Mouse (Mus musculus) limb, embryonic 15.5 days (tissue): Measurements from ENCODE around the gene Stoml1. TPM values are rescaled to one million over a fixed set of nuclear protein-coding genes. Genes with fewer than 3 reads are reported as not detected.

Source experiments
- ATAC-seq: fragments of 200-750 bp; cut with Nextera tagmentation; 2 replicates; pipeline ENCODE4 v1.8.0; 2017; ENCODE audit warnings: low read depth, moderate TSS enrichment; ENCODE audit not compliant: insufficient number of reproducible peaks, low FRiP score, low TSS enrichment
- H3K27ac ChIP-seq: fragments of 300-500 bp; sonication (generic); 2 replicates; pipeline ENCODE4 v1.5.1; 2015; ENCODE audit warnings: moderate library complexity, mild to moderate bottlenecking, inconsistent platforms
- H3K27me3 ChIP-seq: fragments of 300-500 bp; sonication (generic); 2 replicates; pipeline ENCODE4 v1.6.1; 2015; ENCODE audit warnings: inconsistent platforms
- H3K36me3 ChIP-seq: fragments of 300-500 bp; sonication (generic); 2 replicates; pipeline ENCODE4 v1.6.1; 2015; ENCODE audit warnings: inconsistent platforms
- H3K4me1 ChIP-seq: fragments of 300-500 bp; sonication (generic); 2 replicates; pipeline ENCODE4 v1.6.1; 2015; ENCODE audit warnings: inconsistent platforms
- H3K4me2 ChIP-seq: fragments of 300-500 bp; sonication (generic); 2 replicates; pipeline ENCODE4 v1.6.1; 2015; ENCODE audit warnings: mild to moderate bottlenecking, inconsistent platforms
- H3K4me3 ChIP-seq: fragments of 300-500 bp; sonication (generic); 2 replicates; pipeline ENCODE4 v1.5.1; 2015; ENCODE audit warnings: mild to moderate bottlenecking, inconsistent platforms
- H3K9ac ChIP-seq: fragments of 300-500 bp; sonication (generic); 2 replicates; pipeline ENCODE4 v1.6.1; 2015; ENCODE audit warnings: inconsistent platforms
- H3K9me3 ChIP-seq: fragments of 300-500 bp; sonication (generic); 2 replicates; pipeline ENCODE4 v1.6.1; 2016; ENCODE audit warnings: inconsistent platforms
- WGBS: fragments of 180-500 bp; shearing (Covaris S2); methylation state at CpG from one replicate; pipeline ENCODE4 v1.1.7; 2015; 5-methylcytosine and 5-hydroxymethylcytosine counted together
- polyA plus RNA-seq: library from polyadenylated mRNA; unstranded; fragments of >200 nt; fragmentation: Nextera tagmentation; extraction: Ambion mirVana; gene quantifications from 2 replicates; pipeline ENCODE4 v1.2.1, GENCODE M21; 2015

The Stoml1 gene
- polyA plus RNA-seq, 1 experiment from 2014 or later: 35.5 TPM

DNA sequence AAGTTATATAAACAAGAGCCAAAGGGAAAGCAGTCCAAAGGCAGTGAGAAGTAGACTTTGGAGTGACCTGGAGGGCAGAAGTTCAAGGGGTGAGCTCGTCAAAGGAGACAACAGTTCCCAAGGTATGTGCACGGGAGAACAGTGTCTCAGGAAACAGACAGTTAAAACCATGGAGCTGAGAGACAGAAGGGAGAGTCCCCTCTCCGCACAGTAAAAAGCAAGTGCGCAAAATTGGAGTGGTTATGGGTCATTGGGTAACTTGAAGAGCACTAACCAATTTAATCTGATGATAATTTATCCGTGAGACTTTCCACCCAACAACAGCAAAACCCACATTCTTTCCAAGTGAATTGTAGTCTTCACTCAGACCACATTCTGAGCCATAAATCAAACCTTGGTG, 23.4 kb downstream of the Stoml1 start:
- WGBS: 68% methylated on average over 5 of the region's 5 CpGs
- peaks cover 23% of the 10 kb centered on the region for H3K4me1 ChIP-seq
- no peak overlapping the region for H3K9ac ChIP-seq
- no peak for ATAC-seq
- no peak overlapping the region for H3K4me2 ChIP-seq
- H3K36me3 ChIP-seq: no peaks in the 10 kb centered on the region
- no peaks in the 10 kb centered on the region for H3K27me3 ChIP-seq
- no peaks in the 10 kb centered on the region for H3K9me3 ChIP-seq
- H3K4me3 ChIP-seq: no peak overlapping the region
- no peak overlapping the region for H3K27ac ChIP-seq

DNA sequence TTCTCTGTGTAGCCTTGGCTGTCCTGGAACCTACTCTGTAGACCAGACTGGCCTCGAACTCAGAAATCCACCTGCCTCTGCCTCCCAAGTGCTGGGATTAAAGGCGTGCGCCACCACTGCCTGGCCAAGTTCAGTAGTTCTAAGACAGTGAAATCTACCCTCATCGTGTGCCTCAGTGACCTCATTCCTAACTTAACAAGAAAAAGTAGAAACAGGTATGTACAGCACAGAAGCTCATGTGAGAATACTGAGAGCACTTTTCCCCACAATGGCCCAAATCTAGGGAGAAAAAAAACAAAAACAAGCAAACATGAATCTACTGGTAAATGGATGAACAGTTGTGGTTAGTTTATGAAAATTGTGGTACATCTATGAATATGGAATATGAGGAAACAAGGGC, 25.3 kb downstream of the Stoml1 start:
- H3K4me1 ChIP-seq: peaks cover 29% of the 10 kb centered on the region
- no peak for ATAC-seq
- WGBS: 88% methylated on average over 4 of the region's 4 CpGs
- H3K27me3 ChIP-seq: no peaks in the 10 kb centered on the region
- H3K4me3 ChIP-seq: no peak overlapping the region
- no peak overlapping the region for H3K4me2 ChIP-seq
- no peaks in the 10 kb centered on the region for H3K36me3 ChIP-seq
- H3K9ac ChIP-seq: no peak overlapping the region
- no peaks in the 10 kb centered on the region for H3K9me3 ChIP-seq
- H3K27ac ChIP-seq: no peak overlapping the region

DNA sequence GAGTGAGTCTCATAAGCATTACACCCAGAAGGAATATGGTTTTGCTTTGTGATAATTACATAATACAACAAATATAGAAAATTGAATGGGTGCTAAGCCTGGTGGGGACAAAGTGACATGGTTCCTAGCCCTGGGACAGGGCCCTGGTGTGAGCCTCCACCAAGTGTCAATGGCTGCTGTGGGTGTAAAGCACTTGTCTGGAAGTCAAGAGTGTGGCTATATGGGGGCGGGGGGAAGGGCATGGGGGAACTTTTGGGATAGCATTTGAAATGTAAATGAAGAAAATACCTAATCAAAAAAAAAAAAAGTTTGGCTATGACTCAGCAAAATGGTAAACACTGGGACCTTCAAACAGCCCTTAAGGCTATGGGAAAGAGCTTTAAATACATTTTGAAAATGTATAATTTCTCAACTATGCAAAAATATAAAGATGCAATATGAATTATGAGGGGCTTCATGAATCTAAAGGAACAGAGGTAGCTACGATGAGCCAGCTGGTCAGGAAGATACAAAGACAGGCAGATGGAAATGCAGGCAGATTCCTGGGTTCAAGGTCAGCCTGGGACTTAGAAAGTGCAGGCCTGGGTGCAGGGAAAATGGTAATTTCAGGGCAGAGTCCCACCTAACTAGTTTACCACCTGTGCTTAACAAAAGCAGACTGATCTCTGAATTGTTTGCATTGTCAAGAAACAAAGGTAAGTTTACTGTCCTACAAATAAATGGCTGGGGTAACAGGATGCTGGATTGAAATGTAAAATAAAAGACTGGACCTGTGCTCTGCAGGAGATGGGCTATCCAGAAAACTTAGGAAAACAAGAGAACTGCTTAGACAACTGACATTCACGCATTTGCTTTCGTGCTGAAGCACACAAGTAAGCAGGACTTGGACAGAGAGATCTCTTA, 26.1 kb downstream of the Stoml1 start:
- 58% methylated on average over 4 of the region's 4 CpGs for WGBS
- Histone ChIP-seq H3K4me2 (no peak overlapping the region), H3K4me3 (no peak overlapping the region), H3K27me3 (no peaks in the 10 kb centered on the region), H3K9ac (no peak overlapping the region), H3K9me3 (no peaks in the 10 kb centered on the region), H3K36me3 (no peaks in the 10 kb centered on the region), H3K27ac (no peak overlapping the region), H3K4me1 (peaks cover 31% of the 10 kb centered on the region)
- no peak for ATAC-seq

DNA sequence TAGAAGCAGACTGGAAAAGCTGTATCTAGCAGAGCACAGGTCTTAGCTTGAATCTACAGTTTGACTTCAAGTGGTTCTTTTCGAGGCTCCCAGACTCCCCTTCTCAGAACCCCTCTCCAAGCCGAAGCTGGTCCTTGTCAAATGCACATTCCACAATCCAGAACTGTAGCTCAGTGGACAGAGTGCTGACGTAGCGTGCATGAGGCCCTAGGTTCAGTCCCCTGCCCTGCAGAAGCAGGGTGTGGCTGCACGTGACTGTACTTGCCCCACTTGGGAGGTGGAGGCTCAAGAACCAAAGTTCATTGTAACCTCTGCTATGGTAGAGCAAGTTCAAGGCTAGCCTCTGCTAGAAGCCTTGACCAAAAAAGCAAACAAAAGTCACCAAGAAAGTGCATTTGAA, 26.8 kb downstream of the Stoml1 start:
- H3K4me2 ChIP-seq: no peak overlapping the region
- ATAC-seq: no peak
- H3K9ac ChIP-seq: no peak overlapping the region
- peaks cover 25% of the 10 kb centered on the region for H3K4me1 ChIP-seq
- no peaks in the 10 kb centered on the region for H3K27me3 ChIP-seq
- no peak overlapping the region for H3K27ac ChIP-seq
- H3K36me3 ChIP-seq: no peaks in the 10 kb centered on the region
- no peak overlapping the region for H3K4me3 ChIP-seq
- WGBS: 64% methylated on average over 5 of the region's 5 CpGs
- no peaks in the 10 kb centered on the region for H3K9me3 ChIP-seq

DNA sequence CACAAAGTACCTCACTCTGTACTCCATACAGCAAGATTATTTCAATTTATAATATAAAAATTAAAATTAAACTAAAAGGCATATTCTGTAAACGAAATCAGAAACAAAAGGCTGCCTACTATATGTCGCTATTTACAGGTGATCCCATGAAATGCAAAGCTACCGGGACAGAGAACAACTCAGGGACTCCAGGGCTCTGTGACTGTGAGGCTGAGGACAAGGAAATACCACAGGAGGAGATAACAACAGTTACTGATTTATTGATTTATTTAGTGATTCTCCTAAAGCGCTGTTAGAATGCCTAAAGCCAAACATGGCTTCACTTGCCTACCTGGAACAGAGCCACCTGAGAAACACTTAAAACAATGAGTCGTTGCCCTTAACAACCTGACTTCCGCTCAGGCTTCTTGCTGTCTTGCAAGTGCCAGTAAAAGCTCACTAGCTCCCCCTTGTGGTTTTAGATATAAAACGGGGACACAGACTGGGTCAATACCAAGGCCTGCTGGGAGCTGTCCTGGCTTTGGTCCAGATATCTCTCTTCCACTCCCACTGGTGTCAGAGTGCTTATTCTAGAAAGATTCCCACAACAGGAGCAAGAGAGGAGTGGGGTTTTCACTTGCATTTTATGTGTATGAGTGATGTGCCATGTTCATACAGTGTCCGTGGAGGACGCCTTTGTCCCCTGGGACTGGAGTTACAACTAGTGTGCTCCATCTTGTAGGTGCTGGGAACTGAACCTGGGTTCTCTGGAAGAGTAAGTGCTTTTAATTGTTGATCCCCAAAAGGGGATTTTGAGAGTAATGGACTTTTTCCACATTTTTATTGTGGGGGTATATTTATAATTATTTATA, 27.5 kb downstream of the Stoml1 start:
- no peaks in the 10 kb centered on the region for H3K36me3 ChIP-seq
- H3K4me3 ChIP-seq: no peak overlapping the region
- no peaks in the 10 kb centered on the region for H3K9me3 ChIP-seq
- H3K4me1 ChIP-seq: peaks cover 23% of the 10 kb centered on the region
- 34% methylated on average over 9 of the region's 9 CpGs for WGBS
- no peak for ATAC-seq
- no peaks in the 10 kb centered on the region for H3K27me3 ChIP-seq
- H3K9ac ChIP-seq: no peak overlapping the region
- no peak overlapping the region for H3K27ac ChIP-seq
- no peak overlapping the region for H3K4me2 ChIP-seq

DNA sequence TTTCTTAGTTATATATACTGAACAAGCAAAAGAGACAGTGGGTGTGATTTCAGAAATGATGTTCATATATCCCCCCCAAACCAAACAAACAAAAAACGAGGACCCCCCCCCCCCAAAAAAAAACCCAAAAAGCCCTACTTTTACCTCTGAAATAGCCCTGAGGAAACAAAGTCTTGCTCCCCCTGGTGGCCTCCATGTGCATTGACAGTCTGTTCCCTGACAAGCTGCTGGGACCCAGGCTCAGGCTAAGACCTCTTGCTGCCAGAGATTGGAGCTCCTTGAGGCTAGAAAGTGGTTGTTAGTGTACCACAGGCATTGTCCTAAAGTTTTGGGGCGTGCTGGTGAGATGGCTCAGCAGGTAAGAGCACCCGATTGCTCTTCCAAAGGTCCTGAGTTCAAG, 28.6 kb downstream of the Stoml1 start:
- Histone ChIP-seq H3K27ac (no peak overlapping the region), H3K4me3 (no peak overlapping the region), H3K36me3 (no peaks in the 10 kb centered on the region), H3K9me3 (no peaks in the 10 kb centered on the region), H3K9ac (no peak overlapping the region), H3K4me1 (peaks cover 18% of the 10 kb centered on the region), H3K4me2 (no peak overlapping the region), H3K27me3 (no peaks in the 10 kb centered on the region)
- no peak for ATAC-seq
- 59% methylated on average over 3 of the region's 3 CpGs for WGBS

DNA sequence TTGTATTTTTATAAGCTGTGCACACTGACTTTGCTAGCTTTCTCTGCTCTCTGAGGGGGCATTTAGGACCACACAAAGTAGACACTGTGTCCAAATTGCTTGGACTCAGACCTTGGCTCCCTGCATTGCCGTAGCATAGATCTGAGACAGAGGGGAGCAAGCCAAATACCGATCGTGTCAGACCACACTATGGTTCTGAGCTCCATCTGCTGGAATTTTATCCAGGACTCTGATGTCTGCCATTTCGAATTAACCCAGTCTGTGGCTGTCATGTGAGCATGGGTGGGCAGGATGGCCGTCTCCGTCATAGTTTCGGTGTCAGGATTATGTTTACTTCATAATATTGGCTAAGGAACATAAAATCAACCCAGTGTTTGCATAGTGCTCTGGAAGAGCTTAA, 30.5 kb downstream of the Stoml1 start:
- Histone ChIP-seq H3K4me2 (no peak overlapping the region), H3K9me3 (no peaks in the 10 kb centered on the region), H3K36me3 (peaks cover 3% of the 10 kb centered on the region; the same call in 1 of the 2 replicates), H3K4me3 (no peak overlapping the region), H3K9ac (no peak overlapping the region), H3K27ac (peak overlapping the region; percentile 51), H3K27me3 (no peaks in the 10 kb centered on the region), H3K4me1 (peaks cover 18% of the 10 kb centered on the region)
- ATAC-seq: no peak
- WGBS: 52% methylated on average over 7 of the region's 7 CpGs

DNA sequence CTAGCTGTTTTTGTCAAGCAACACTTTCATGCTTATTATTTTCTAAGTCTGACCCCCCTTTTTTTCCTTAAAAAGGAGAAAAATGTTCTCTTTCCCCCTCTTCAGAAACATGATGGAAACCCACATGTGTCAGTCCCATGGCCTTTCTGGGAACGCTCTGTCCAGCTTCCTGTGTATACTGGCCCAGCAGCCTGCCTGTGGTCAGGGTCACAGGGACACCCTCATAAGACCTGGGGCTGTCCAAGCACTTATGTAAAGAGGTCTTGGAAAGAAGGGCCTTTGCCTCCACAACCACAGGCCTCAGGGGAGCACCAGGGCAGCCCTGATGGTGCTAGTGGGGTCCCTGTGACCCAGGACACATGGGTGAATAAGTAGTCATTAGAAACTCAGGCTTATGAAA, 36.1 kb downstream of the Stoml1 start:
- no peaks in the 10 kb centered on the region for H3K27me3 ChIP-seq
- 0 out of 2 replicates have a peak, but pooled peaks cover 4% of the 10 kb centered on the region for H3K4me1 ChIP-seq
- no peak overlapping the region for H3K9ac ChIP-seq
- WGBS: 88% methylated on average over 1 of the region's 1 CpGs
- H3K27ac ChIP-seq: no peak overlapping the region
- no peaks in the 10 kb centered on the region for H3K9me3 ChIP-seq
- peaks cover 37% of the 10 kb centered on the region for H3K36me3 ChIP-seq
- H3K4me2 ChIP-seq: no peak overlapping the region
- no peak for ATAC-seq
- no peak overlapping the region for H3K4me3 ChIP-seq

DNA sequence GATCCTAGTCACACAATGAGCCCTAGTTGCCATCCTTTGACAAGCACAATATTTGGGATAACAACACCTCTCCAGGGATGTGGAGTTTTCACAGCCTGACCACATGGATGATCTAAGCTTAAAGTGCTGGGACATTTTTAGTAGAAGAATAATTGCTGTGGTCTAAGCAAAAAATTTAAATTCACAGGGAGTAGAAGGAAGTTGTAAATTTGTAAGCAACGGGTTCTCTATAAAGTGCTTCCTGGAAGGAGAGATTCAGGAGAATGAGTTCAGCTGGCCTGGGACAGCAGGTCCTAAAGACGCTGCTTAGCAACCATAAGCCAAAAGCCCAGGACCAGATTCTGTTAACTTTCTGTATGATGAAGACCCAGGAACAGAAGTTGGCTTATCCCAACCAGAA, 36.9 kb downstream of the Stoml1 start:
- Histone ChIP-seq H3K36me3 (peaks cover 44% of the 10 kb centered on the region), H3K4me2 (no peak overlapping the region), H3K27me3 (no peaks in the 10 kb centered on the region), H3K4me3 (no peak overlapping the region), H3K9ac (no peak overlapping the region), H3K27ac (no peak overlapping the region), H3K4me1 (0 out of 2 replicates have a peak, but pooled peaks cover 3% of the 10 kb centered on the region), H3K9me3 (no peaks in the 10 kb centered on the region)
- WGBS: 46% methylated on average over 2 of the region's 2 CpGs
- ATAC-seq: no peak

DNA sequence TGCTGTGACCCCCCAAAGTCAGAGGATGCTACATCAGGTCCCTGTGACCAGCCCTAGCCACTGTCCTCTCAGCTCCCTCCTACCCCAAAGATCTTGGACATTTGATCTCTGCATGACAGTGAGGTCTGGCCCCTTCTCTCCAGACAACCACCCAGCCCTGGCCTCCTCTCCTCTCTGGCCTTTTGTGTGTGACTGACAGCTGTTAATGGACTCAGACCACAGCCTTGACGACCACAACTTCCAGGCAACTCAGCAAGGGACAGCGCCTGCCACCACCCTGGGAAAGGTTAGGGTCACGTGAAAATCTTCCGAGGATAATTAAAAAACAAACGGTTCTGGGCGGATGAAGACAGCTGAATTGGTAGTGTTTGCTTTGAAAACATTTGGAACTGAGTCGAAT, 41.6 kb downstream of the Stoml1 start:
- Histone ChIP-seq H3K4me3 (no peak overlapping the region), H3K4me2 (no peak overlapping the region), H3K9ac (no peak overlapping the region), H3K27ac (no peak overlapping the region), H3K9me3 (no peaks in the 10 kb centered on the region), H3K27me3 (no peaks in the 10 kb centered on the region), H3K4me1 (peaks cover 36% of the 10 kb centered on the region), H3K36me3 (peaks cover 37% of the 10 kb centered on the region)
- 59% methylated on average over 7 of the region's 7 CpGs for WGBS
- no peak for ATAC-seq

DNA sequence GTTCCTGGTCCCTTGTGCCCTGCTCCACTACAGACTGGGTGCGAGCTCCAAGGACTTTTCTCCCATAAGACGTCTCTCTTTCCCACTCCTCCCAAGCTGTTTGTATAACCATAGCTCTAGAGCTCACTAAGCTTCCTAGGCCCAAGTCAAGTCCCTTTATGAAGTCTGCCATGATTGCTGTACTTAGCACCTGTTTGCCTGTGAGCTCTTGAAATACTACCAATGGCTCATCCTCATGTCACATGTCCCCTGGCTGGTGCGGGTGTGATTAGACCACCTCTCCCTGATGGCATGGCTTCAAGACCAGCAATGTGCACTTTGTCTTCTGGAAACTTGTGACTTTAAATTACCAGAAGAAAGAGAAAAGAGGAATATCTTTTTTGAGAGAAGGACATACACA, 42.4 kb downstream of the Stoml1 start:
- ATAC-seq: no peak
- 80% methylated on average over 3 of the region's 3 CpGs for WGBS
- Histone ChIP-seq H3K27ac (peak overlapping the region; percentile 63; the same call in 1 of the 2 replicates), H3K4me2 (no peak overlapping the region), H3K4me1 (peaks cover 42% of the 10 kb centered on the region), H3K27me3 (no peaks in the 10 kb centered on the region), H3K4me3 (no peak overlapping the region), H3K36me3 (peaks cover 34% of the 10 kb centered on the region), H3K9ac (no peak overlapping the region), H3K9me3 (no peaks in the 10 kb centered on the region)

DNA sequence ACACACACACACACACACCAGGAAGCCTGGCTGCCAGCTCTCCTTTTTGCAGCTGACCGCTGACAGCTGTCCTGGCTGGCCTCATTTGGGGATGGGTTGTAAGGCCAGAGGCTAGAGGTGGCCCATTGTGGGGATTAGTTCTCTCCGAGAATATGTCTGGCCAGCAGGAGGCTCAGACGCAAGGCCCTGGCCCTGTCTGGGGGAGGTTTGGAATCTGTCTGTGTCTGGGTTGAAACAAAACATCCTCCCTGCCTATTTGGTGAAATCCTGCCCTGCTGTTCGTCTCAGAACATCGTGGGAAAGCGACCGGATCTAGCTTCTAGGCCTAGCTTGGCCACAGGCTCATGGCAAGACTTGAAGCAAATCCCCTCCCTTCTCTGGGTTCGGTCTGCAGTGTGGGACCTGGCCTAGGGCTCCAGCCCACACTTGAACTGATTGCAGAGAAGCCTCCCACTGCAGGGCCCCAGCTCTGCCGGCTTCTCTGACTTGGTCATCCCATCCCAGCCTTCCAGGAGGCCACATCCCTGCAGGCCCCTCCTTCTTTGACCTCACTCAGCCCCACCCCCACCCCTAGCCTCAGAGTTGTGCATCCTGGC, 42.9 kb downstream of the Stoml1 start:
- Histone ChIP-seq H3K4me3 (no peak overlapping the region), H3K4me1 (peaks cover 42% of the 10 kb centered on the region), H3K4me2 (no peak overlapping the region), H3K9me3 (no peaks in the 10 kb centered on the region), H3K9ac (no peak overlapping the region), H3K36me3 (peaks cover 29% of the 10 kb centered on the region), H3K27me3 (no peaks in the 10 kb centered on the region), H3K27ac (peak overlapping the region; percentile 63)
- peak; percentile 35; the same call in 1 of the 2 replicates for ATAC-seq
- WGBS: 30% methylated on average over 9 of the region's 9 CpGs
